Mouse (Mus musculus) embryonic facial prominence, embryonic 11.5 days (tissue): ENCODE measurements around the gene 1700028K03Rik. TPM values are rescaled to one million over a fixed set of nuclear protein-coding genes. Genes with fewer than 3 reads are reported as not detected.

Source experiments
- polyA plus RNA-seq: library from polyadenylated mRNA; unstranded; fragments of >200 nt; fragmentation: Nextera tagmentation; extraction: Ambion mirVana; gene quantifications from 2 replicates; pipeline ENCODE4 v1.2.1, GENCODE M21; 2014

The 1700028K03Rik gene
- polyA plus RNA-seq, 1 experiment from 2014 or later, result not detected

Other genes with a start within 250 kb of the 1700028K03Rik start
- 10.5 and 12.3 TPM in 2 replicates for gene Tgfbr3, start 245.1 kb upstream of the 1700028K03Rik start, polyA plus RNA-seq
- gene Brdt, start 203.6 kb upstream of the 1700028K03Rik start, polyA plus RNA-seq, result 2.5 and 3.2 TPM in 2 replicates
- gene Ephx4, start 132.0 kb upstream of the 1700028K03Rik start, polyA plus RNA-seq, result 0.49 and 1.3 TPM in 2 replicates
- not detected in 2 replicates for gene Lpcat2b, start 103.2 kb upstream of the 1700028K03Rik start, polyA plus RNA-seq
- 5.2 and 5.5 TPM in 2 replicates for gene Btbd8, start 96.7 kb upstream of the 1700028K03Rik start, polyA plus RNA-seq
- gene Gm42669, start 27.1 kb upstream of the 1700028K03Rik start, polyA plus RNA-seq, result 0.14 and 0.41 TPM in 2 replicates
- gene Rpap2, start 62.7 kb downstream of the 1700028K03Rik start, polyA plus RNA-seq, result 23.9 and 24.9 TPM in 2 replicates
- gene Glmn, start 63.2 kb downstream of the 1700028K03Rik start, polyA plus RNA-seq, result 46.6 and 49.1 TPM in 2 replicates
- gene Gfi1, start 191.3 kb downstream of the 1700028K03Rik start, polyA plus RNA-seq, result 0.10 TPM in 1 of 2 replicates, not detected in the other